Mouse (Mus musculus): ENCODE data around the gene Vmn1r195.
"Not testable (repeated sequence)": the region's sequence is repeated elsewhere in the genome, so short reads cannot be mapped to it uniquely, and the experiment has no call there.

The Vmn1r195 gene

DNA sequence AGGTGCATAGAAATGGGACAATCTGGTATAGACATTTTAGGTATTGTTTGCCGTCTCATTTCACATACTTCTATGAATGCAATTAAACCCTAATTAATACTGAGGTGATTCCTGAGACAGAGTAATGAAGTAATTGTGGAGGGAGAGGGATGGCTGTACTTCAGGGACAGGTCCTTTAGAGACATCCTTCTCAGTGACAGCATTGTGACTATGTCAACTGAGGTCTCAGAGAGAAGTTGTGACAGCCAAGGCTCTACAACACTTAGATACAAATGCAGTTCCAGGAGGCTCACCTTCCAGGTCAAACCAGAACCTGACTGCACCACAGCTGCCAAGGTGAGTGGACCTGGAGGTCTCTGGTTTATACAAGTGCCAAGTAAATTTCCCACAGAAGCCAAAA lies at the start of gene Vmn1r195:
Vmn1r195 (plus strand) TSS at position 301 of the 400 bp plus-strand sequence.
- DNase-seq (ENCODE audit: low spot score in 2 of 2): not testable (repeated sequence)

DNA sequence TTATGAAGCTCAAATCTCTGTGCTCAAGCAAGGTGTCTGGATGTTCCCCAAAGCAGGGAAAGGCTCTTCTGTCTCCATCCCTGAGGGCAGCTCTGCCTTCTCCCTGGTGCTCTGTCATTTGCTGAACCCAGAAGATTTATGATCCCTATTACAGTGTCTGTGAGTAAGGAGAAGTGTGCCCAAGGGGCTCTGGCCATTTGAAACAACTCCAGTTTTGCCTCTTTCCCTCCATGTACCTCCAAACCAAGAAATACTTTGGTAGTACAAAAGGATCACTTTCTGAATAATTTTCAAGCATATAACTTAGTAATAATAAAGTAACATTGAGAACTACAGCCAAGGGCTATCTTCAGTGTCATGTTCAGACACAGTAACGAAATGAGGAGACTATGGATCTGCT lies 47.3 kb upstream of the Vmn1r195 start, which contains the start of gene Vmn1r193:
Vmn1r193 (minus strand) TSS at position 101 of the 400 bp plus-strand sequence.
- DNase-seq (ENCODE audit: low spot score in 2 of 2): not testable (repeated sequence)

DNA sequence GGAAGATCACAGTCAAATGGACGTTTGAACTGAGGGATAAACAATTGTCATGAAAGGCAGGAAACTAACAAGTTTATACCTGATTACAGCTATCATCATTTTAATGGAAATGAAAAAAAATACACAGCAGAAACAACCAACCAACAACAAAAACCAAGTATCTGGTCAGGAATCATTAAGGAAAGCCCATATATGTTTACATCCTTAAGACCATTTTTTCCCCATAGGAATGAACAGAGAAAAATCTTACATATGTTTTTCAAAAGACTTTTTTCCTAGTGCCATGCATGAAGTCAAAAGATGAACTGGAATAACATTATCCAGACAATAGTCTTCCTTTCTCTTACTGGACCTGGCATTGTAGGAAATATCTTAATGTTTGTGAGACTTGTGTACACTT lies 26.4 kb upstream of the Vmn1r195 start, which contains the start of gene Vmn1r194:
Vmn1r194 (plus strand) TSS at position 301 of the 400 bp plus-strand sequence.
- no peak for DNase-seq (ENCODE audit: low spot score in 2 of 2)

DNA sequence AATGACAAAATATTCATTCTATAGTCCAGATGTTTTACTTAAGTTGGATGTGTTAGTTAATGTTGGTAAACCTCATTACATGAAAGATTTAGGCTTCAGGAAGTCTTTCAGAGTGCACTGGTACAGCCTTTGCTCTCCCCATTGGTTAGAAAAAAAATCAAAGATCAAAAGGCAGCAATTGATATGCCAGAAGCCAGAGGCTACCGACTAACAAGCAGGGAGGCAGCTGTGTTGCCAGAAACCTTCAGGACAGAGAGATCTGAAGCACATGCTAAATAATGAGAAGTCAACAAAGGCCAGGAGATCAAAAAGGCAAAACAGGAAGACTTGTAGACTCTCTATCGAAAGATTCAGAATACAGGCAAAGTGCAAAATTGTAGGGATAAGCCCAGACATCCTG lies 1.4 kb downstream of the Vmn1r195 start:
- DNase-seq (ENCODE audit: low spot score in 2 of 2): no peak

DNA sequence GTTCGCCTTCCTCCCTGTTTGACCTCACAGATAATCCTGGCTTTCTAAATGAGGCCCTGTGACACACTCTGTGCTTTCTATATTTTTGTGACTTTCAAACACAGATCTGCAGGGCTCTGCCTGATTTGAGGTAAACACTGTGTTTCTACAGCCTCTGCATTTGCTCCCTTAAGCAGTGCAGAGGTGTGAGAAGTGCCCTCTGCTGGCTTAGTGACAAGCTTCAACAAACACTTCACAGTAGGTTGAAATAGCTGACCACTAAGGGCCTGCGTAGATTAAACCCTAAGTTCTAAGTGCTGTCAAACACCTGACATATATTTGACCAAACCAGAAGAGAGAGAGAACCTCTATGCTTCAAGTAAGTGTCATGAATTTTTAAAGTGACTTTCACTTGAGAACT lies 14.3 kb downstream of the Vmn1r195 start:
- no peak for DNase-seq (ENCODE audit: low spot score in 2 of 2)

DNA sequence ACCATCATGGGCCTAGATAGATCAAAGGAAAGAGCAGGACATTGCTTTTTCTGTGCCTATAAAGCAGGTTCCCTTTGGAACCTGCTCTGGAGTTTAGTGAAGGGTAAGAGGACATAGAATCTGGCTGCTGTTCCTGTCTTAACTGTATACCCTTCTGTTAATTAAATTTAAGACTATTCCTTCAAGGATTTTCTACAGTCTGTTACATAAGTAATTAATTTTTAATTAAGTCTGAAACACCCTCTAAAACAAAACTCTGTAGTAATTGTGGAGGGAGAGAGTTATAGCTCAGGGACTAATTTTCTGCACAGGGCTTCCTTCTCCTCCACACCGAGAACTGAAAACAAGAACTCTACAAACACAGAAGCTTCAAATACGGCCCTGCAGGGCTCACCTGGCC lies 19.3 kb downstream of the Vmn1r195 start, which contains the start of gene Vmn1r196:
Vmn1r196 (plus strand) TSS at position 301 of the 400 bp plus-strand sequence.
- DNase-seq (ENCODE audit: low spot score in 2 of 2): no peak

DNA sequence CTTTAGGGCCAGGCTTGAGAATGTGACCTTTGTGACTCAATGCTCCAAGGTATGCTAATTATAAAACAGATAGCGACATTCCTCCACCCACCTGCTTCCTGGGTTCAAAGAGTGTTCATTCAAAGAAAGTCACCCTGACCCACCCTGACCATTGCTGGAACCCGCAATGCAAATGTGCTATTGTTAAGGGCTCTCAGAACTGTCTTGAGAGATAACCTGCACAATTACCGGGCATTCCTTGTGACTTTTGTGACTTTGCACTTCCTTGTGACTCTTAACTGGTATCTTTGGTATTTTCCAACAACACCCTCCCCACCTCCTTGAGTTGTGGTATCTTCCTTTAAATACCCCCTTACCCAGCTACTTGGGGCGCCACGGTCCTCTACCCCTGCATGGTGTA lies 37.8 kb downstream of the Vmn1r195 start:
- DNase-seq (ENCODE audit: low spot score in 2 of 2): not testable (repeated sequence)

DNA sequence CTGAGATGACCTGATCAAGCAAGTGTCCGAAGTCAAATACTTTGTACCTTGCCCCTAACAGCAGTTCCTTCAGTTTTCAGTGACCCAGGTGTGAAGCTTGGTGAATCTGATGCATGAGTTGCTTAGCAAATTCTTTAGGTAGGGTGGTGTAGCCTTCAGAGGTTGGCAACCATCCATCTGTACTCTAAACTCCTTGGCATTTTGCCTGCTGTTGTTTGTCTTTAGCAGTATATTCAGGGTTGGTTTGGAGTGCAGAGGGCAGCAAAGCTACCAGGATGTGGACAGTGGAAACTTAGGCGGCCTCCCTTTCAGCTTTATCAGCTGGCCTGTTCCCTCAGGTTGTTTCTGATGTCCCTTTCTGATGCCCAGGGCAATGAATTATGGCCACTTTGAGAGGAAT lies 45.0 kb downstream of the Vmn1r195 start:
- DNase-seq (ENCODE audit: low spot score in 2 of 2): no peak

DNA sequence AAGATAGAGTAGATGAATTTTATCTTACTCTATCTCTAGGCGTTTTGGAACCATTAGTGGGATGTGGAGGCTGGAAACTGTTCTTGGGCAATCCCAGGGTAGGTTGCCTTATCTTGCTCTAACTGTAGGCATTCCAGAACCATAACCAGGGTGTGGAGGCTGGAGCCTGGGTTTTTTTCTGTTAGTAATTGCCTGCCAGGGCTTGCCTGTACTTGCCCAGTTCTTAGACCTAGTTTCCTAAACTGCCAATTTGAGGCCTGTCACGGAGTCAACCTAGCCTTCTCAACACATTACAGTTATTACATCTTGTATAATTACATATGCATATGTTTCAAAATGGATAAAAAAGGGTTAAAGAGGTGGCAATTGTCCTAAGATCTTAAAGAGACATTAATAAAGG lies 47.0 kb downstream of the Vmn1r195 start:
- no peak for DNase-seq (ENCODE audit: low spot score in 2 of 2)

DNA sequence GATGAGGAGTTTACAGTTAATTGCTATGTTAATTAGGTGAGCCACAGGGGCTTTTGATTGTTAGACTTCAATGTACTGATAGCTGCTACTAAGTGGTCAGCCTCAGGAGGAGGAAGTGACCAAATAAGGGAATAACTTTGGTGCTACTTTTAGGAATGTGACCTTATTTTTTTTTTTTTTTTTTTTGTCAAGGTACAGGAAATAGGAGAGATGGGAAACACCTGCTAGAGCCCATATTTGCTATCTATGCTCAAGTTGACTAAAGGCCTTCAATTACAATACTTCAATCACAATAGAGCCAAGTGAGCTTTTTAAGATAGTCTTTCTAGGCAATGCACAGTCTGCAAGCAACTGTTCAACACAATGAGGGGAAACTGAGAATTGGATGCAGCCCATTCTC lies 49.8 kb downstream of the Vmn1r195 start:
- DNase-seq (ENCODE audit: low spot score in 2 of 2): no peak

DNA sequence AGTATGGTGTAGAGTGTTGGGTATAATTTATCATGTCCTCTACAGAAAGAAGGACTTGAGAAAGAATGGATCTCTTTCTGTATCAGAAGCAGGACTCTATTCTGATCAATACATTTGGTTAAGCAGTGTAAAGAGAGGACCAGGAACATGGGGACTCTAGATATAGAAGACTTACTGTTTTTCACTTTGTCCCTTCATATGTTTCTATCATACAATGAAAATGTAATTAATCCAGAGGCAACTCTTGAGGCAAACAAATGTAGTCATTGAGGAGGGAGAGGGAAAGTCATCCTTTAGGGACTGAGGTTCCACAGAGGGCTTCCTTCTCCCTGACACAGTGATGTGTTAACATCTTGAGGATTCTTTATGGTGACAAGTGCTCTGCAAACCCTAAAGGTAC lies 54.0 kb downstream of the Vmn1r195 start, which contains the start of gene Vmn1r197:
Vmn1r197 (plus strand) TSS at position 301 of the 400 bp plus-strand sequence.
- no peak for DNase-seq (ENCODE audit: low spot score in 2 of 2)

Measured in frontal cortex, postnatal 36 days (tissue).